Mouse (Mus musculus): ENCODE results near the gene Invs.
"Not testable (repeated sequence)": the region's sequence is repeated elsewhere in the genome, so short reads cannot be mapped to it uniquely, and the experiment has no call there.

Invs gene

DNA sequence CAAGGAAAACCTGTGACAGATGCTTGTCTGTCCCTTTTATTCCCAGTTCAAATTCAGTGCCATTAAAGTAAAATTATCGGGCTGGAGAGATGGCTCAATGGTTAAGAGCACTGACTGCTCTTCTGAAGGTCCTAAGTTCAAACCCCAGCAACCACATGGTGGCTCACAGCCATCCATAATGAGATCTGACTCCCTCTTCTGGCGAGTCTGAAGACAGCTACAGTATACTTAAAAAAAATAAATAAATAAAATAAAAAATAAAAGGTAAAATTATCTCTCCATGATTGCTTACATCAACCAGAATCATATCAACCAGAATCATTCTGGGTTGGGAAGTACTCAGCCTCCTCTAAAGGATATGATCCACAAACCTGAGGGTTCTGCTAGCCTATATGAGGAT lies 48.5 kb downstream of the Invs start:
- DNase-seq (ENCODE audit: low spot score in 2 of 2), result no peak

DNA sequence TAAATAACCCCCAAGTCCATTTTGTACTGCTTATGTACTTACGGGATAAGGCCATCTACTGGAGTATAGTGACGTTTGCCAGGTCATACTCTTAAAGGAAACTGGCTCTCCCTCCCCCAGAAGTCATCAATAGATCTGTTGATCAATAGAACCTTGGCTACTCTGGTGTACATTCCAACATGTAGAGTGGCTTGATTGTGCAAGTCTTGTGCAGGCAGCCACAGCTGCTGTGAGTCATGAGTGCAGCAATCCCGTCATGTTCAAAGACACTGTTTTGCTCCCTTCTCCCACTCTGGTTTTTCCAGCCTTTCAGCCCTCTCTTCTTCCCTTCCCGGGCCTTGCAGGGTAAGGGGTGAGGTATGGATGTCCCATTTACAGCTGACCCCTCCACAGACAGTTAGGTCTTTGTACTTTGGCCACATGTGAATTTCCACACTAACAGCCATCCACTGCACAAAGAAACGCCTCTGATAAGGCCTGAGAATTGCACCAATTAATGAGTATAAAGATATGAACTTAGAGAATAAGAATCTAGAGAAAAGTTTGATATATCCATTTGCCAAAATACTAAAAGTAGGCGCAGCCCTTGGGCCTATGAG lies 53.0 kb downstream of the Invs start:
- no peak for DNase-seq (ENCODE audit: low spot score in 2 of 2)

DNA sequence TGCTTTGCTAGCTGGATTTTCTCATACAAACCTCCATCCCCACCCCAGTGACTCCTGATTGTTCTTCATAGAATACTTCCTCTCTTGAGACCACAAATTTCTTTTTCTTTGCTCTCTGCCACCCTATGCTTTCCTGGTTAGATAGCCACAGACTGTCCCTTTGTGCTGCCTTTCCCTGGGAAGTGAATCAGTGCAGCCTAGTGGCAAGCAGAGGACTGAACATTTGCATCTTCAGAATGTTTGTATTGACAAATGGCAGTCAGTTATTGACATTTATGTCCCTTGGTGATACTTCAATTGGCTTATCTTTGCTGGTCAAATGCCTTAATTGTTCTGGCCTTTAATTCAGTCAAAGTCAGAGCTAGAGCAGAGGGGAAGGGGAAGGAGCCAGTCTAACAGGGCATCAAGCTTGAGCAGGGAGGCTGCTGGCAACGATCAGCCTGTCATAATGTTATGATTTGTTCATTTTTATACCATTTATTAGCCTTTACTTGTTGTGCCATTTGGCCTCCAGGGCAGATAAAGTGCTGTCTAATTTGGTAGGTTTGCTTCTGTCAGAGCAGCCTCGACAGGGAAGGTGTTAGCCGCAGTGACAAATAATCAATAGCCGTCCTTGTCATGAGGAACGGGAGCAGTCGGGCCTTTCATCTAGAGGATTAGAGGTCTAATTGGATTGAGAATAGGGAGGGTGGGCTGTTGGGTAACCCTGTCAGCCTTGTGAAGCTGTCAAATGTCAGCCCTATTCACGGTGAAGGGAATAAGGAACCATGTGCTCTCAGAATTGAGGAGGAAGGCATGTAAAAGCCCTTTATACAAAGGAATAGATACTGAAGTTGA lies 55.6 kb downstream of the Invs start:
- no peak for DNase-seq (ENCODE audit: low spot score in 2 of 2)

DNA sequence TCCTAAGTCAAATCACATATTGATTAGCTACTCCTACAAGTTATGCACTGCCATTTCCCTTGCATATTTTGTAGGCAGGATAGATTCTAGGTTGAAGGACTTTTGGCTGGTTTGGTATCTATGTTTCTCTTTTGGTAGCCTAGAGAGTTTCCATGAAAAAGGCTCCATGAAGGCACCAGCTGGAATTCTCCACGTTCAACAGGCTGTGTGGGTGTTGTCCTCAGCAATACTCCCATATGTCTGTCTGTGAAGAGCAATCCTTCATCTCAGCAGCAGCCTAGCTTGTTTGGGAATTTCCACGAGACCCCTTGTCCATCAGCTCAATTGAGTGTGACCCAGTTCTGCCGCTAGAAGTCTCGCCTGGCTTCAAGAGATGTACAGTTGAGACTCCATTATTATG lies 63.1 kb downstream of the Invs start:
- no peak for DNase-seq (ENCODE audit: low spot score in 2 of 2)

GRCm38 (mm10) chr4:48362367-48362766 lies 82.8 kb downstream of the Invs start:
- DNase-seq (ENCODE audit: low spot score in 2 of 2), result no peak

- DNase-seq (ENCODE audit: low spot score in 2 of 2), result no peak
Measured at GRCm38 (mm10) chr4:48371037-48371436, 91.5 kb downstream of the Invs start.

DNA sequence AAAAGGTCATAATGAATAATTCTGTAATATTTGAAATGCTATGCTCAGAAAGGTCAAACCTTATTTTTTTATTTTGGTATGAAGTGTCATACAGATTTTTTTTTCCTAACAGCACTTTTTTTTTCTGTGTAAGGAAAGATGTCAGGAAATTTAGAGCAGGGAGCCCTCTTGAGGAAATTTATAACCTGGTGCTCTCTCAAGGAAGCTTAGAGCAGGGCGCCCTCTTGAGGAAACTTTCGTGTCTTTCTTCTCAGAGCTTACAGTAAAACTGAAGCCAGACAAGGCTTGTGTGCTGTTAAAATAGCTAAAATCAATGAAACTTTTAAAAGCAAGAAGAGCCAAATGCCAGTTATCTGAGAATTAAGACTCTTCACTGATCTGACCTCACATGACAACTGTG lies 101.4 kb downstream of the Invs start:
- DNase-seq (ENCODE audit: low spot score in 2 of 2), result peak; percentile 20 to 70

- no peak for DNase-seq (ENCODE audit: low spot score in 2 of 2)
Measured at GRCm38 (mm10) chr4:48382506-48382905, 102.9 kb downstream of the Invs start.

DNA sequence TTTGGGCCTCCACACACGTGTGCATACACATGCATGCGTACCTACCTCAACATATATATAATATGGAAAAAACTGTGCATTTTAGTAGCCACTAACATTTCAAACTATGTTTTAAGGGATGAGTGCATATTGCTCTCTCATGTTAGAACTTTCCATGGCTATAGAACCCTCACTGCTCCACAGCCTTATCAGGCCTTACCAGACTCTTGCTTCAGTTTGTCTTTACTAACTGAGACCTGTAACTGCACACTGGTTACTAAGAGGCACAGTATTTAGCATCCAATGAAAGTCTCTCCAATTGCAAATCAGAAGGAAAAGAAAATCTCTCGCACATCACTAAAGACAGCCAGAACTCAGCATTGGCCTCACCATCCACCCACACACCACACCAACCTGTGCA lies 117.4 kb downstream of the Invs start:
- DNase-seq (ENCODE audit: low spot score in 2 of 2), result no peak

DNA sequence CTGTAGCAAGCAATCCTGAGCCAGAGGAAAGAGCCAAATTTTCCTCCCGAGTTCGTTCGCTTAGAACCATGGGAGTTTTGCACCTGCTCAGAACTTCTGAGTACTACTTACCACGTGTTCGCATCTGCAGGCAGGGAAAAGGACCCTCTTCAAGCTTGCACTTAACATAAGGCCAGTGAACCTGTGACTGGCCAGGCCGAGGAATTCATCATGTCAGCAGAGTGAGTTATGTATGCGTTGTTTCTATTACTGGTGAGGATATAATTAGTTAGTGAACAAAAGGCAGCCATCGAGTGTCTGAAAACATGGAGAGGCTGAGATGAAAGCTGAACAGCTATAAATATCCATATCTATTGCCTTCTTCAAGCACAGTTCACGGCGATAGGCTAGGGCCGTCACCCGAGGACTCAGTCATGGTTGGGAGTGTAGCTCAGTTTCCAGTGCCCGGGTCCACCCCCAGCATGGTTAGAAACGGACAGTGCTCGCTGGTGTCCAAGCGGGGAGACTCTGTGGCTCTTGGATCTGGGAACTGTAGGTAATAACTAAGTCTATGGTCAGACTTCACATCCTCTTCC lies 123.6 kb downstream of the Invs start:
- DNase-seq (ENCODE audit: low spot score in 2 of 2), result no peak

GRCm38 (mm10) chr4:48405724-48406491 lies 126.3 kb downstream of the Invs start:
- DNase-seq (ENCODE audit: low spot score in 2 of 2), result not testable (repeated sequence)

DNA sequence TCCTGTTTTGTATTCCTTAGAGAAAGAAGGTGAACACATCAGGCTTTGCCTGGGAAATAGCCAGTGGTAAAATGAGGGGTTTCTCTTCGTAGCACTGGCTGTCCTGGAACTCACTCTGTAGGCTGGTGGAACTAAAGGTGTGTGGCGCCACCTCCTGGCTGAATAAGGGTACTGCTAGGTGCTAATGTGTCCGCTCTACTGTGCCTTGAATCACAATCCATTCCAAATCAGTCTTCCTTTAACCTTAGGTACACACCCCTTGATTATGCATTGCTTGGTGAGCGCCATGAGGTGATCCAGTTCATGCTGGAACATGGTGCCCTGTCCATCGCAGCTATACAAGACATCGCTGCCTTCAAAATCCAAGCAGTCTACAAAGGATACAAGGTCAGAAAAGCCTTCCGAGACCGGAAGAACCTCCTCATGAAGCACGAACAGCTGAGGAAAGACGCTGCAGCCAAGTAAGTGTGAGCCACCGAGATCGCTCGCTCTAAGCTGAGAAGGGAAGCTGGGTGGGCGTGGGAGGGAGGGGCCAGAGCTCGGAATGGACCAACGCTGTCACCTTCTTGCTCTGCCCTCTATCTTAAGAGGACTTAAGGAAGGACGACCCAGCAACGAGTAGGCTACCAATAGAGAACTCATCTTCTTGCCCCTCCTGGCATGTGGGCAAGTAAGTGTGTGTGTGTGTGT lies 127.9 kb downstream of the Invs start:
- peak; percentile 55 to 78 for DNase-seq (ENCODE audit: low spot score in 2 of 2)

DNA sequence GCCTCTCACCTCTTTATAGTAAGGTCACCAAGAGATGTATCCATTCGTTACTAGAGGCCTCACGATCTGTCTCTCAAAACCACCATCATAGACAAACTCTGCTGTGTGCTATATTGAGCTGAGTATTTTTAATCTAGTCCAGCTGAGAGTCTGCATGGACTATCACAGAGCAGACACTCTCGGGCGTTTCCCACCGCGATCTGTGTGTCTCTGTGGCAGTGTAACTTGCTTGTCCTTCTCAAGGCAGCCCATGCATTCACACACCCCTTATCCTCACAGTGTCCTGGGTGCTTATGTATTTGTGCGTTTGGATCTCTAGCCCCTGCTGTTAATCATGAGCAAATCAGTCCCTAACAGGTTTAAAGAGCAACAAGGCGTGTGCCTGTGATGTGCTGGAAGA lies 133.9 kb downstream of the Invs start:
- DNase-seq (ENCODE audit: low spot score in 2 of 2), result no peak

- DNase-seq (ENCODE audit: low spot score in 2 of 2), result no peak
Measured at GRCm38 (mm10) chr4:48415838-48416335, 136.3 kb downstream of the Invs start.

DNA sequence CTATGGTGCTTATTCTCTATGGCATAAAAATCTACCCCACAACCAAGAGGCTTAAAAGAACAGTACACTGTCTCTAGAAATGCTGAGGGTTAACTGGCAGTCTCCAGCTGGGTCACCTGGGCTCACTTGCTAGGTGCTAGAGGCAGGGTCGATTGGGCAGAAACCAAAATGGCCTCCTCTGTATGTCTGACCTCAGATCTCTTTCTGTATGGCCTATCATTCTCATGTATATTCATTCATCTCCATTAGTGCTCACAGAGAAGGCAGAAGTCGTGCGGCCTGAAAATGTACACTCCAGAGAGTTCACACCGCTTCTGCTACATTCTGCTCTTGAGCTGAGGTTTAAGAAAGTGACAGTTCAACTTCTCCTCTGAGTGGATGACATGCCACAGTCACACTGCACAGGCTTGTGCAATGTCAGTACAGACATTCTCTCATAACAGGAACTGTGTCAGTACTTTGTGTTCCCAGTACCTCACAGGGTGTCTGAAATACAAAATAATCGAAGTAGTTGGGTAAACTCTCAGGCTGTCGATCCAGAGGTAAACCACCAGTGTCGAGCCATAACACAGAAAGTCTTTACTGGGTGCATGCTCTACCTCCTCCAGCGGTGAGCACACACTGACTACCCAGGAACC lies 139.4 kb downstream of the Invs start:
- DNase-seq (ENCODE audit: low spot score in 2 of 2), result no peak

GRCm38 (mm10) chr4:48422633-48423032 lies 143.1 kb downstream of the Invs start:
- no peak for DNase-seq (ENCODE audit: low spot score in 2 of 2)

DNA sequence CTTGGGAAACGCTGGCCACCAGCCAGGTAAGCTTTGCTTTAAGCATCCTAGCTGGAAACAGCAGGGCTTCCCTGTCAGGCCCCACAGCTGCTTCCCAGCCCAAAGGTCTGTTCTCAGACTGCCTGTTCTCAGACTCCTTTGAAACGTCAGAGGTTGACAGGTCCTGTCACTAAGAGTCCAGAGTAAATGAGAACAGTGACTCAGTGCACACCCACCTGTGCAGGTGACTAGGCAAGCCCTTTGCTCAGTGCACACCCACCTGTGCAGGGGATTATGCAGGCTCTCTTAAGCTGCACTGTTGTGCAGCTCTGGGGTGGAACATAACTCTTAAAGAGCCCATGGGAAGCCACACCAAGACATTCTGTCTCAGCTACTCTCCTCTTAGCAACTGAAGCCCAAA lies 144.2 kb downstream of the Invs start:
- DNase-seq (ENCODE audit: low spot score in 2 of 2), result no peak

- no peak for DNase-seq (ENCODE audit: low spot score in 2 of 2)
Measured at GRCm38 (mm10) chr4:48427413-48427812, 147.9 kb downstream of the Invs start.

- DNase-seq (ENCODE audit: low spot score in 2 of 2), result no peak
Measured at GRCm38 (mm10) chr4:48428054-48428453, 148.5 kb downstream of the Invs start.

GRCm38 (mm10) chr4:48454106-48454773 lies 174.7 kb downstream of the Invs start:
- no peak for DNase-seq (ENCODE audit: low spot score in 2 of 2)

GRCm38 (mm10) chr4:48458436-48458835 lies 178.9 kb downstream of the Invs start:
- no peak for DNase-seq (ENCODE audit: low spot score in 2 of 2)

Measured in spleen, postnatal 10 days (tissue).